Mouse (Mus musculus) heart, adult 10 weeks (tissue): ENCODE measurements around the gene Dtd1. TPM values are rescaled to one million over a fixed set of nuclear protein-coding genes. Genes with fewer than 3 reads are reported as not detected.

ENCODE experiments used
- polyA plus RNA-seq: library from polyadenylated mRNA; stranded (reverse); fragments of 350-450 nt; fragmentation: Illumina TruSeq; extraction: RNeasy Lipid Tissue Mini Kit (QIAGEN cat#74804); gene quantifications from one replicate; pipeline ENCODE4 v1.2.3, GENCODE M21; 2014; ENCODE audit warnings: low read depth, low replicate concordance

Gene Dtd1
- polyA plus RNA-seq: 20.7 TPM

DNA sequence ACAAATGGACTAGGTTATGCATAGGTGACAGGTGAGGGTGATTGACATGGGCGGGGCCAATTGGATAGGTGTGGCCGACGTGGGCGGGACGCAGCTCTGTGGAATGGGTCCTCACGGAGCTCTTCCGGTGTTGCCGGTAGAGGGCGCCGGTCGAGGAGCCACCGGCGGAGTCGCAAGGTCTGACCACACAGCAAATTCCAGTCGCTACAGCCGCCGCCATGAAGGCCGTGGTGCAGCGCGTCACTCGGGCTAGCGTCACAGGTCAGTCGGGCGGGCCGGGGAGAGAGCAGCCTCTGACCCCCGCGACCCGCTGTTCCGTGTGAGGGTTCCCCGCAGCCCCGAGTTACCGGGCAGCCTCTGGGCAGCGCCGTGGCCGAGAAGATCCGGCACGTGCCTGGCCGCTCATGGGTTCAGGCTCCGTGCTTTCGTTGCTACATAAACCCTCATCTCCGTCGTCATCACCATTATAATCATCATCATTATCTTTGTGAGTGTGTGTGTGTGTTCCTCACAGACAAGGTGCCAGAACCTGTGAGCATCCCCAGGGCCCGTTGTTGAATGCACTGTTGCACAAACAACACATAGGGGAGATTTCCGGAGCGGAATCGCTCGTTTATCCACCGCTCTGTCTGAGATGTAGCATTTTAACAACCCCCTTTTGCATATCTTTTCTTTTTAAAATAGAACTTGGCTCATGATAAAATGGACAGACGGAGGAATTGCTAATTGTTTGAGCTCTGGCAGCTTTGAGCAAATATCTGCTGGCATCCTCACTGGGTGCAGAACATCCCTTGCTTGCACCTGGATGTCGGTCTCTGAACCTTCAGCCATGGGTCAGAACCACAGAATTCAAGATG, at the start of gene Dtd1:
Gene Dtd1 (plus strand): TSS at position 67 of the 857 bp plus-strand sequence.

GRCm38 (mm10) chr2:144550529-144550928, 49.2 kb upstream of the Dtd1 start, which contains the start of gene Rbbp9:
Rbbp9 (minus strand) TSS chr2:144550869.

DNA sequence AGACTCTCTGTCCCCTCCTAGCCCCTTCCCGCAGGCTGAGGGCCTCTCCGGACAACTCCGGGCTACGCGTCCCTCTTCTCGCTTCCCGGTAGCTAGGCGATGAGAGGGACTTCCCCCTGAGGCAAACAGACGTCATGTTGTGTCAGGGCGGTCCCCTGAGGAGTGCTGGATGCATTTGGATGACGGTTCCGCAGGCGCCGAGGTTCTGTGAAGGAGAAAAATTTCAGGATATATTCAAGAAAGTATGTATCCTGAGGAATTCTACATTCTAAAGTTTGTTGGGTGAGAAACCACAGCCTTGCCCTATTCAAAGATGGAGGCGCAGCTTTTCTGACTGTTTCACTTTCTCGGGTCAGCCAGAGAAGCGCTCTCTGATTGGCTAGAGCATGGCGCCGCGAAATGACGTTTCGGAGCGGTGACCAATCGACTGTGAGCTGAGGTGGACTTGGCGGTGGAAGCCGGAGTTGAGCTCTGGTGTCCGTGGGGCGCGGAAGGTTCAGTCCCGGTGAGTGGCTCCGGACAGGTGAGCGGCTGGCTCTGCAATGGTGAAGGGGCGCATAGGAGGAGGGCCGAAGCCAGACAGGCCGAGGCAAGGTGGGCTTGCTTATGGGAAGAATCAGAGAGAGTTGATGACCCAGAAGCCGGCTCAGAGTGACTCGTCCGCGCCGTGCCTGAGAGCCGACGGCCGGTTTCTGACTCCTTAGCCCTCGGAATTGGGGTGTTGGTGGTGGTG, 43.7 kb upstream of the Dtd1 start, which contains the start of gene Sec23b:
Gene Sec23b (plus strand): TSS at position 410 of the 733 bp plus-strand sequence.

DNA sequence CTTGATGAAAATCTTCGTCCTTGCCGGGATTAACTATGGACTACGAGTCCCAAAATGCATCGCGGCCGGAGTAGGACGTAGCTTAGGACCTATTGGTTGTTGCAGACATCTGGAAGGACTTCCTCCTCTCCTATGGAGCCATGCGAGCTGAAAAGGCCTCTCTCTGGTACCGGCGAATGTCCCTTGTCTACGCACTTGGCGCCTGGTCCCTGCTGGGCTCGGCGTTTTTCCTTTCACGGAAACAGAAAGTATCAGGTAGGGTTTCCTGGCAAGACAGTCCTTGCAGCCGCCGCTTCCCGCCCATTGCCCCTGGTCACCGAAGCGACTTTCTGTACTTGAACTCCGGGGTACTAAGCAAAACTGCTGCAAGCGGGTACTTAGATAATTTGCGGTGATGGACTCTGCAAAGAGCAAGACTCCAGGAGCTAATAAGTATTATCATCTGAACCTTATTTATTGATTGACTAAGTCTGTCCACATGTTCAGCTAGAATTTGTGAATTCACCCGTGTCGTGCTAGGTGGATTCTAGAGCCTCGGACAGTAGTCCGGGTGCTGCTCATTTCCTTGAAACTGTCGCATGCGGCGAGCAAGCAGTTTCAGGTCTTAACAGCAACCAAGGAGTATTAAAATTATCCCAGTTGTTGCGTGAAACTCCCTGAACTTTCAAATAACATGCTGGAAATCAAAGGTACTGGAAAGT, 5.6 kb upstream of the Dtd1 start, which contains the start of gene Smim26:
Gene Smim26 (plus strand): TSS at position 104 of the 701 bp plus-strand sequence.

Other genes with a start within 250 kb of the Dtd1 start
- 21.3 TPM for gene Kat14, start 230.9 kb upstream of the Dtd1 start, polyA plus RNA-seq
- gene Pet117, start 230.9 kb upstream of the Dtd1 start, polyA plus RNA-seq: not detected
- gene Dzank1, start 72.5 kb upstream of the Dtd1 start, polyA plus RNA-seq: 0.92 TPM
- 10.7 TPM for gene Polr3f, start 72.2 kb upstream of the Dtd1 start, polyA plus RNA-seq
- gene Rbbp9, start 49.0 kb upstream of the Dtd1 start, polyA plus RNA-seq: 17.3 TPM
- 15.0 TPM for gene Sec23b, start 43.7 kb upstream of the Dtd1 start, polyA plus RNA-seq
- gene Smim26, start 5.8 kb upstream of the Dtd1 start, polyA plus RNA-seq: 92.1 TPM
- not detected for gene Scp2d1, start 223.8 kb downstream of the Dtd1 start, polyA plus RNA-seq